Mouse (Mus musculus): ENCODE results near the gene Msl1.

Gene Msl1

DNA sequence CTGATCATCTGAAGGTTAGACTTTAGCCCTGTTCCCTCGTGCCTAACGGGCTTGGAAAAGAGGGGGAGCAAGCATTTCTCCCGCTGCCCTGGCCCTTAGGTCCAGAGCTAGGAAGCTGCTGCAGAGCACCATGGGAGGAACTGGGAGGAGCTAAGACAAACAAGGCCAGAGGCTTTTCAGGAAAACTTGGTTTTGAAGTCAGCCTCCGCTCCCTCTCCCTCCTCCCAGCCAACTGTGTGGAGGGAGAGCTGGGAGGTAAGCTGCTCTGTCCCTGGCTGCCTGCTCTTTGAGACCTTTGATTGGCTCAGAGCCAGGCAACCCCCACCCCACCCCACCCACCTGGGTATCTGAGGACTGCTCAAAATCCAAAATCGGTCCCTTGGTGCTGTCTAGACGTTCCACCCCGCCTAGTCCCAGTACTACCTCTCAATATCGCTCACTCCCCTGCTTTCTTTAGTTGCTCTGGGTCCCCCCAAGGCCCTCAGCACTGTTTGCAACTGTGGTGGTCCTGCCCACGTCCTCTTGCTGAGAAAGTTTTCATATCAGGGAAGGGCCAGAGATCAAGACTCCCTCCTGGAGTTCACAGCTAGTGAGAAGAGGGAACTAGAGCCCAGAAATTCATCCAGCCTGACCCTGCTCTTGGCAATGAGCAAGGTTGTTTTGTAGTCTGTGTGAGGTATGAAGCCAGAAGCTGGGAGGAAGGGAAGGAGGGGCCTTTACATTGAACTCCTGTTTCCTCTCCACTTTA, 18.3 kb upstream of the Msl1 start:
- DNase-seq (ENCODE audit: low spot score in 2 of 2): no peak

- no peak for DNase-seq (ENCODE audit: low spot score in 2 of 2)
Measured at GRCm38 (mm10) chr11:98777888-98778287, 17.4 kb upstream of the Msl1 start.

DNA sequence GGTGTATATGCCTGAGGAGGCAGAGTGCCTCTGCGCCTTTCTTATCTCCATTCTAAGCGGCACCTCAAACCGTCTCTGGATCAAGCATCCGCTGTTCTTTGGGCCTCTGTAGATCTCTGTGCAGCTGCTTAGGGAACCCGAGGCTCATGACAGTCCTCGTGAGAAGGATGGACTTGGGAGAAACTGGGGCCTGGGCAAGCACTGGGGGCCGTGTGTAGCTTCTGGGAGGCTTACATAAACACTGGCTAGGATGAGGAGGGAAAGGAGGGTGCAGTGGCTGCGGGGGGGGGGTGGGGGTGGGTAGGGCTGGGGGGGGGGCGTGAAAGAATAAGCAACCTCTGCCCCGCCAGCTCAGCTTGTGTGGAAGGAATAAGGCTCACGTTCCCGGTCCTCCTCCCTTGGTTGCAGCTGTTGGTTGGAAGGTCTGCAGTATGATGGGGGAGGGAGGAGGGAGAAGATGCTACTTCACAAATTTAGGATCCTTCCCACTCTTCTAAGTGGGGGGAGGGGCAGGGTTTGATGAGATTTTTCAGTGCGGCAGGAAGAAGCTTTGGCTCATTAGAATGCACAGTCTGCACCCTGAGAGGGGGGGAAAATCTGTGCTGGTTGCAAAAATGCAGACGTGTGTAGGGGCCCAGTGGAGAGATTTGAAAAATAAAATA, 13.3 kb upstream of the Msl1 start:
- DNase-seq (ENCODE audit: low spot score in 2 of 2): peak; percentile 82 to 85

GRCm38 (mm10) chr11:98782651-98783235, 12.6 kb upstream of the Msl1 start:
- DNase-seq (ENCODE audit: low spot score in 2 of 2): peak in 1 of 2 experiments; percentile 48

DNA sequence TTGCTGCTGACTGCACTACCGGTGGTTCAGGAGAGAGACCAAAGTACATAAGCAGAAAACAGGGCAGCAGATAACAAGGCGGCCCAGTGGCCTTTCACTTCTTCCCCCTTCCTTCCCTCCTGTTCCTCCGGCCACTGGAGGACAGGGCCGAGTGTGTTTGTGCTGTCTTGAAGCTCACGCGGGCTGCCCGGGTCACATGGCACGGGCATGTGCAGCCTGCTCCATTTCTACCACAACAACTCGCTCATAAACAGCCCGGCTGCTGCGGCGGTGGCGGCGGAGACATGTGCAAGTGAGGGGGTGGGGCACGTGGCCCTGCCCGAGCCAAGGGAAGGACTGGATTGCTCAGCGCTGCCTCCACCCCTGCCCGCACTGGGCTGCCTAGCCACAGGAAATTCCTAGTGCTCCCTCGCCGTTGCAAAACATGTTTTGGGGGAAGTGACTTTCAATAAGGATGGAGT, 12.1 kb upstream of the Msl1 start:
- peak; percentile 98 to 99 for DNase-seq (ENCODE audit: low spot score in 2 of 2)

GRCm38 (mm10) chr11:98784139-98784538, 11.2 kb upstream of the Msl1 start:
- no peak for DNase-seq (ENCODE audit: low spot score in 2 of 2)

GRCm38 (mm10) chr11:98785214-98785613, 10.1 kb upstream of the Msl1 start:
- DNase-seq (ENCODE audit: low spot score in 2 of 2): no peak

GRCm38 (mm10) chr11:98785772-98786281, 9.5 kb upstream of the Msl1 start:
- peak; percentile 81 to 87 for DNase-seq (ENCODE audit: low spot score in 2 of 2)

DNA sequence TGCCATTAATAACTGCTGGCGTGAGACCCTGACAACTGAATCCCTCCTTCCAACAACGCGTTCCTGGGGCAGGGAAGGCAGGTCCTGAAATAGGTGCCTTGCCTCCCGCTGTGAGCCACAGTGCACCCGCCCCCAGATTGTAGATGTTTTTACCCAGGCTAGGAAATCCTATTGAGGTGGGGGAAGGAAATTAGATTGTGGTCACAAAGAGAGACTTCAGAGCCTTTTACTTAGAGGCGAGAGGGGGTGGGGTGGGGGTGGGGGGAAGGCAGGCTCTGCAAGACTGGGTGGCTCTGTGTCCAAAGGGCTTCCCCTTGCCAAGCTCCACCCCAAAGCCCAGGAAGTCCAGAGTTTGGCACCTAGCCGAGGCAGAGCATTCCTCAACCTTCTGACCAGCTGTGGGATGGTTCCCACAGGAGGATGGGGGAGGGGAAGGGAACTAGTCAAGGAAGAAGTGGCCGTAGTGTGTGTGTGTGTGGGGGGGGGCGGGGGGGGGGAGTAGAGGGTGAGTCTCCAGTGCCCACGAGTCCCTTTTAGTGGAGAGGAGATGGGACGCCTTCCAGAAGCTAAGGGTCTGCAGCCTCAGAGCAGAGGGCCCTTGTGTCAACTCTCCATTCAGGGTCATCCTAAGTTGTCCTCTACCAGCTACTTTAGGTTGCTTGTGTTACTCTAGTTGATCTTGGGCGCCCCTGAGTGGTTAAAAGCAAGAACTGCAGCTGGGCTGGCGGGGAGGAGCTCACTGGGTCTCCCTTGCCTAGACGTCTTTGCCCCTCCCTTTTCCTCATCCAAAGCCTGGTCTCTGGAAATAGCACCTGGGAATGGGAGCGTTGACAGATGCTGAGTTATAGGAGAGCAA, 8.7 kb upstream of the Msl1 start:
- peak; percentile 96 to 99 for DNase-seq (ENCODE audit: low spot score in 2 of 2)

- DNase-seq (ENCODE audit: low spot score in 2 of 2): no peak
Measured at GRCm38 (mm10) chr11:98787229-98787628, 8.1 kb upstream of the Msl1 start.

DNA sequence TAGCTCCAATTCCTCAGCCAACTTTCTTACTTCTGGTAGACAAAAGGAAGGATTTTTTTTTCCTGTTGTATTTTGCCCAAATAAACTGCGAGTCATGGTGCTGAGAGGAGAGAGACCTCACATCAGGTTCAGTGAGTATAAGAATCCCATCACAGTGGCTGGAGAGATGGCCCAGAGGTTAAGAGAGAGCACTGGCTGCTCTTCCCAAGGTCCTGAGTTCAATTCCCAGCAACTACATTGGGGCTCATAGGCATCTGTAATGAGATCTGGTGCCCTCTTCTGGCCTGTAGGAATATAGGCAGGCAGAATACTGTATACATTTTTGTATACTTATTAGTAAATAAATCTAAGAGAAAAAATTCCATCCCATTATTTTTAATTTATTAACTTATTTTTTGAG, 7.6 kb upstream of the Msl1 start:
- no peak for DNase-seq (ENCODE audit: low spot score in 2 of 2)

GRCm38 (mm10) chr11:98788139-98788538, 7.2 kb upstream of the Msl1 start:
- no peak for DNase-seq (ENCODE audit: low spot score in 2 of 2)

- DNase-seq (ENCODE audit: low spot score in 2 of 2): peak; percentile 87 to 88
Measured at GRCm38 (mm10) chr11:98788550-98789218, 6.6 kb upstream of the Msl1 start.

DNA sequence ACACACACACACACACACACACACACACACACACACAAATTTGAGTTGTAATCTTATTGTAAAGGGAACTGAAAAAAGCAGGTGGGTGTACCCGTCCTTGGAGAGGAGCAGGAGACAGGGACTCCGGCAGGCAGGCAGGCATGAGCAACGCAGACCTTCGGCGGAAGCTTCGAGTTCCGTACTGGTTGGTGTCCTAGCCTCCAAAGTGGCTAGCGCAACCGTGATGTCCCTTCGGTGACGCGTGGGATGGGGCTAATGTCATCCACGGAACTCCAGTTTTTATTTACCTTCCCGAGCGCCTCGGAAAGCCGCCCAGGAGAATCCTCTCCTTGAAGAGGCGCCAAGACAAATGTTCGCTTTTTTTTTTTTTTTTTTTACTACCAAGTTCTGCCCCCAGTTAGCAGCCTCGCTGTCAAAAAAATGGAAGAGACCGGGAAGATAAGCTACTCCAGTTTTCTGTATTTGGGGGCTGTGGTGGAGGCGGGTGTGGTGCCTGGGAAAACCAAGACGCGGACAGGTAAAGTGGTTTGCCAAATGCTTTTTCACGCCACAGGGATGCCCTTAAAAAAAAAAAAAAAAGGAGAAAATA, 6.0 kb upstream of the Msl1 start:
- DNase-seq (ENCODE audit: low spot score in 2 of 2): no peak

DNA sequence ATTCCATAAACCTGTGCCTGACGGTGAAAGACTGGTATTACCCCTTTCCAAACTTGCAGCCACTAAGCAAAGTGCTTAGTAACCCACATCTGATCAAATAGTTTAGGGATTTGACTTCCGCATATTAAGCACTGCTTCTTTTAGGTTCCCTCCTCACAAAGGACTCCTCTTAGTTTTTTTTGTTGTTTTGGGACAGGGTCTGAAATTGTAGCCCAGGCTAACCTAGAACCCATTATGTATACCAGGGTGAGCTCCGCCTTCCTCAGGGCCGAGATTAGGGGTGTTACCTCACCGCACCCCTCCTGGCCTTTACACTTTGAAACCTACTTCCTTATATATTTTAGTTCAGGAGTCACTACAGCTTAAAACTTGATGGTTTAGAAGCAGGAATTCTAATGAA, 5.5 kb upstream of the Msl1 start:
- no peak for DNase-seq (ENCODE audit: low spot score in 2 of 2)

- no peak for DNase-seq (ENCODE audit: low spot score in 2 of 2)
Measured at GRCm38 (mm10) chr11:98790631-98791205, 4.6 kb upstream of the Msl1 start.

- DNase-seq (ENCODE audit: low spot score in 2 of 2): no peak
Measured at GRCm38 (mm10) chr11:98791448-98791847, 3.9 kb upstream of the Msl1 start.

DNA sequence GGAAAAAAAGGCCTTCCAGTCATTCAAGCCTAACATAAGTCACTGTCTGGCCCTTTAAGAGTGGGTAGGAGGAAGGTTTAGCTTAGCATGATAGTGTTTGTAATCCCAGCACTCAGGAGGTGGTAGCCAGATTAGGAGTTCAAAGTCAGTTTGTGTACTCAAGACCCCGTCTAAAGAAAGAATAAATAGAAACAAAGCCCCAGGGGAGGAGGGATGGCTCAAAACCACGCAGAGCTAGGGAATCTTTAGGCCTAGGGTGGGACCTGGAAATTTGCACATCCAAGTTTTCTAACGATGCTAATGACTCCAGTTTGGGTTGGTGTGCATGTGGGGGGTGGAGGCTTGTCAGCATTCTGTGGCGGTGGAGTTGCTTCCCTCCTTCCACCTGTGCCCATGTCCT, 3.2 kb upstream of the Msl1 start:
- DNase-seq (ENCODE audit: low spot score in 2 of 2): no peak

- peak; percentile 67 to 74 for DNase-seq (ENCODE audit: low spot score in 2 of 2)
Measured at GRCm38 (mm10) chr11:98794469-98795014, 774 bp upstream of the Msl1 start.
